Mouse (Mus musculus): Measurements from ENCODE around the gene Mr1. TPM values are rescaled to one million over a fixed set of nuclear protein-coding genes. Genes with fewer than 3 reads are reported as not detected.
"Not testable (repeated sequence)": the region's sequence is repeated elsewhere in the genome, so short reads cannot be mapped to it uniquely, and the experiment has no call there.

Gene Mr1
- 5.2 and 6.3 TPM in 2 replicates for polyA plus RNA-seq (2012; rRNA removed)

DNA sequence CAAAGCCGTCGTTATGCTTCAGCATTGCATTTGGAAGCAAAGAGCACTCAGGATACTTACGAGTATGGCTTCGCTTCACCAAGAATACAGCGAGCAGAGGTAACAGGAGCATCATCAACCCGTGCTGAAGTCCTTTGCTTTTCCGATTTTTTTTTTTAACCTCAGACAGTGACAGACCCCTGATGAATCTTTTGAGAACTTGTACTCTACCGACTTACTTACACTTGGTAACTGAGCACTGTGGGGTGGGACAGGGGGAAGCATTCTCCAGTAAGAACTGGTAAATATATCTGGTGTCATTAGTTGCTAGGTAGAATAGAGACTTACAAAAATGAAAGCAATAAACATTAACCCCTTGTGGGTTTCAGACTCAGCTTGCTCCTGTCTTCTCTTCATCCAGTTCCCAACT lies at the start of gene Mr1:
Gene Mr1, minus strand, starts transcription at position 243 of the 409 bp plus-strand sequence.
- peak in 1 of 2 experiments; percentile 52 for DNase-seq (ENCODE audit: extremely low spot score in 1 of 2, low spot score in 1 of 2)

DNA sequence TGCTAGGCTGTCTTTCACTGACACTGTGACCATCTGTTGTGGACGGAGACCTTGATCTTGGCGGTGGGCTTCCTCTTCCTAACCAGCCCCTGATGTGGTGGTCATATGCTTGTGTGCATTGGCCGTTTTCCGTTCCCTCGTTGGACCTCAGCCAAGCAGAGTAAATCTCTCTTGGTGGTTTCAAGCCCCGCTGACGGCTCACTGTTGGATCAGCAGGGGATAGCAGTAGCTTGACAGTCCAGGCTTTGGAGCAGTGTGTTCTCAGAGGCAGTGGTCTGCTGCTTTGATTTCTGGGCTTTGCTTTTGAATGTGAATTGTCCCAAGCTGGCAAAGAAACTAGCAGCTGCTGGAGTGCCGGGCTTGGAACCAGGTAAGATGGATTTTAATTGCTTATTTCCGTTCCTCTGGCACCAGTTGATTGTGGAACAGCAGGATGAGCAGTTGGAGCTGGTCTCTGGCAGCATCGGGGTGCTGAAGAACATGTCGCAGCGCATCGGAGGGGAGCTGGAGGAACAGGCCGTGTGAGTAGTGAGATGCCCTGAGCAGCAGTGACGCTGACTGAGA lies 46.3 kb upstream of the Mr1 start:
- peak in 1 of 2 experiments; percentile 11 for DNase-seq (ENCODE audit: extremely low spot score in 1 of 2, low spot score in 1 of 2)

DNA sequence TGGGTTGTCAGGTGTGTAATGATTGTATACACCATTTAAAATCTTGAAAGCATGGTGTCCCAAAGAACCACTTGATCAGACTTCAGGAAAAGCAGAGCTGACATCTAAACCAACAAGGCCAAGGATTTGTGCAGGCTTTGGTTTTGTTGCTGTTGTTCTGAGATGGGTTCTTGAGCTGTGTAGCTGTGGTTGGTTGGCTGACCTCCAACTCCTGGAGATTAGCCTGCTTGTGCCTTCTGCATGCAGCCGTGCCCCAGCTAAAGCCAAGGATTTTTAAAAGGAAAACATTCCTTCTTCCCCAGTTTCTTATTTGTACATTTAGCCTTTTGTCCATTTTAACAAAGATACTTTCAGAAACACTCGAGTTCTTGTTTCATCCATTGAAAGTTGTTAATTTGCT lies 45.1 kb upstream of the Mr1 start:
- no peak for DNase-seq (ENCODE audit: extremely low spot score in 1 of 2, low spot score in 1 of 2)

DNA sequence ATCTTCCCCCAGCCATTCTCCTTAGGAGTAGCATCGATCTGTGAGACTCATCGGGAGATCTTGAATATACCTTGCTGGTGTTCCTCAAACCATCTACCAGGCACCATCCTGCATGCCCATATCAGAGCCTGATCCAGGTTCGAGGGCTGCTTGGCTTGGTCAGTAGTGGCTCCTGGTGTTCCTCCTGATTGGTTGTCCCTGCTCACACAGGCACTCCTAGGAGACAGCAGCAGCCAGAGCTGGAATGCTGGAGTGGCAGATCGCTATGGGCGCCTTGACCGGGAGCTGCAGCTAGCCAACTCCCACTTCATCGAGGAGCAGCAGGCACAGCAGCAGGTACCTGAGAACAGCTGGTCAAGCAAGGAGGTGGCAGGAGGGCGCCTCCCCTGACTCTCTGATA lies 44.6 kb upstream of the Mr1 start:
- no peak for DNase-seq (ENCODE audit: extremely low spot score in 1 of 2, low spot score in 1 of 2)

DNA sequence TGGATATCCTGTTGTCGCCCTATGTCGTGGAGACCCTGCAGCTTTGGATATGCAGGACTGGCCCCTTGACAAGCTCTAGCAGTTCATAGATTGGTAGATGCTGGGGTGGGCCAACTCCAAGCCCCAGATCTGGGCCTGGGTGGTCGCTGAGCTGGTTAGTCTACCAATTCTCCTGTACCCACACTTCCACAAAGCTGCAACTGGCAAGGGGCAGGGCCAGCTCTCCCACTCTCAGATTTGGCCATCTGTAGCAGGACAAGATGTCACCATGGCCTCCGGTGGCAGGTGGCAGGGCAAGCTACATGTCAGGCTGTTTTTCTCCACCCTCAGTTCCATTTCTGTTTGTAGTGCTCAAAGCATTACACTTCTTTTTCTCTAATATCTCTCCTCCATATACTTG lies 42.0 kb upstream of the Mr1 start:
- DNase-seq (ENCODE audit: extremely low spot score in 1 of 2, low spot score in 1 of 2), result no peak

DNA sequence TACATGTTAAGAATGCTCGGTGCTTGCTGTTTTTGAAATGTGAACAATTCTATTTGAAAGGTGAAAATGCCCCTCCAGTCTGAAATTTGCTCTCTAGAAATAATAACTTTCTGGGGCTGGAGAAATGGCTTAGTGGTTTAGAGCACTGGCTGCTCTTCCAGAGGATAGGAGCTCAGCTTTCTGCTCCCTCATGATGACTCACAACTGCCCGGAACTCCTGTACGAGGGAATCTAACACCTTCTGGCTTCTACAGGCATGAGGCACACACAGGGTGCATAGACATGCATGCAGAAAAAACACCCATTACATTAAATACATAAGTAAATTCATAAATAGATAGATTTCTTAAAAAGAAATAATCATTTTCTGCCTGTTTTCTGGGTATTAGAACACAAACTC lies 37.6 kb upstream of the Mr1 start:
- DNase-seq (ENCODE audit: extremely low spot score in 1 of 2, low spot score in 1 of 2), result no peak

DNA sequence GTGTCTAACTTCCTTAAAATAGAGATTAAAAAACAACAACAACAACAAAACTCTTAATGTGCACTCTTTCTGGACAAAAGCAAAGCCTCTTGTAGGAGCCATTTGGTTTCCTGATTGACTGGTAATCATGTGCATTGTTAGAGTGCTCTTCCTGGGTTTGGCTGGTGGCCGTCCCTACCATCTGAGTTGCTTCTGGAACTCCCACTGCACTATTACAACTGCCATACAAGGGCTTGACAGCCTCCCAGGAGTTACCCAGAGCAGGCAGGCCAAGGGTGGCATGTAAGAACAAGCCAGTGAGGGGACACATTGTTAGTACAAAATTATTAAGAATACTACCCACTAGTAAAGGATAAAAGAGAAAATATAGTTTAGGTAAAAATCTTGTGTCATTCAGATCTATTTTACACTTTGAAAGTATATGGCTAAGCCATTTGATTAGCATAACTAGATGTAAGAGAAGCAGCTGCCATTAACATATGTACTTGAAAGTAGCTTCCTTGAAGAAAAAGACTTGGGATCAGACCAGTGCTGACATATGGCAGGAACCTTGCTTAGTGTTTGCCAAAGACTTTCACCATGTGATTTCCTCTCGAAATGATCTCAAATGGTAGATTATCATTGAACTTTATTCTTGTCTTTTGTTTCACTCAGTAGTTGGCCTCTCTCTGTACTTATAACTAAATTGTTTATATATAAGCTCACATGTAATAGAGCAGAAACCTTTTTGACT lies 31.7 kb upstream of the Mr1 start:
- DNase-seq (ENCODE audit: extremely low spot score in 1 of 2, low spot score in 1 of 2), result no peak

DNA sequence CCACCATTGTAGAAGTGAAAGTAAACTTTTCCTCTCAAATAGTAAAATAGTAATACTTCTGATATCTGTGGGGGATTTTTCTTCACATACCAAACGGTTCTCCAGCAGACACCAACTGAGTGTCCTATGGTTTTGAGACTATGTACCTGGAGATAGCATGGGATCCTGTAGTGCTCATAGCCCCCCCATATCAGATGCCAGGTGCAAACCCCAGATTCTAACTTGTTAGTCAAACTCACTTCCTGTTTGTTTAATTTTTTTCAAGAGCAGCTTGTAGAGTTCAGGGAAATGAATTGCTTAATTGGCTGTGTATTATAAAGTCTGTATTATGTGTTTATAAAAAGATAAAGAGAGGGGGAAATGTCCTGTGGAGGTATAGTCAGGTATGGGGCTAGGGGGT lies 27.8 kb upstream of the Mr1 start:
- no peak for DNase-seq (ENCODE audit: extremely low spot score in 1 of 2, low spot score in 1 of 2)

DNA sequence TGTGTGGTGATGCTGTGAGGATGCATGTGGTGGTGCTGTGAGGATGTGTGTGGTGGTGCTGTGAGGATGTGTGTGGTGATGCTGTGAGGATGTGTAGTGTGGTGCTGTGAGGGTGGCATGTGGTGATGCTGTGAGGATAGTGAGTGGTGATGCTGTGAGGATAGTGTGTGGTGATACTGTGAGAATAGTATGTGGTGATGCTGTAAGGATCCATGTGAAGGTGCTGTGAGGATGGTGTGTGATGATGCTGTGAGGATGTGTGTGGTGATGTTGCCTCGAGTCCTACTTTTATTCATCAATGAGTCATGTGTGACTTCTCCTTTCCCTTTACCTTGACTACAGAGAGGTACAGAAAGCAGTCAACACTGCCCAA lies 27.0 kb upstream of the Mr1 start:
- not testable (repeated sequence) for DNase-seq (ENCODE audit: extremely low spot score in 1 of 2, low spot score in 1 of 2)

DNA sequence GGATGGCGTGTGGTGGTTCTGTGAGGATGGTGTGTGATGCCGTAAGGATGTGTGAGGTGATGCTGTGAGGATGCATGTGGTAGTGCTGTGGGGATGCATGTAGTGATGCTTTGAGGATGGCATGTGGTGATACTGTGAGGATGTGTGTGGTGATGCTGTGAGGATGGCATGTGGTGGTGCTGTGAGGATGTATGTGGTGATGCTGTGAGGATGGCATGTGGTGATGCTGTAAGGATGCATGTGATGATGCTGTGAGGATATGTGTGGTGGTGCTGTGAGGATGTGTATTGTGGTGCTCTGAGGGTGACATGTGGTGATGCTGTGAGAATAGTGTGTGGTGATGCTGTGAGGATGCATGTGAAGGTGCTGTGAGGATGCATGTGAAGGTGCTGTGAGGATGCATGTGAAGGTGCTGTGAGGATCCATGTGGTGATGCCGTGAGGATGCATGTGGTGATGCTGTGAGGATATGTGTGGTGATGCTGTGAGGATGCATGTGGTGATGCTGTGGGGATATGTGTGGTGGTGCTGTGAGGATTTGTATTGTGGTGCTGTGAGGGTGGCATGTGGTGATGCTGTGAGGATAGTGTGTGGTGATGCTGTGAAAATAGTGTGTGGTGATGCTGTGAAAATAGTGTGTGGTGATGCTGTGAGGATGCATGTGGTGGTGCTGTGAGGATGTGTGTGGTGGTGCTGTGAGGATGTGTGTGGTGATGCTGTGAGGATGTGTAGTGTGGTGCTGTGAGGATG lies 26.5 kb upstream of the Mr1 start:
- no peak for DNase-seq (ENCODE audit: extremely low spot score in 1 of 2, low spot score in 1 of 2)

DNA sequence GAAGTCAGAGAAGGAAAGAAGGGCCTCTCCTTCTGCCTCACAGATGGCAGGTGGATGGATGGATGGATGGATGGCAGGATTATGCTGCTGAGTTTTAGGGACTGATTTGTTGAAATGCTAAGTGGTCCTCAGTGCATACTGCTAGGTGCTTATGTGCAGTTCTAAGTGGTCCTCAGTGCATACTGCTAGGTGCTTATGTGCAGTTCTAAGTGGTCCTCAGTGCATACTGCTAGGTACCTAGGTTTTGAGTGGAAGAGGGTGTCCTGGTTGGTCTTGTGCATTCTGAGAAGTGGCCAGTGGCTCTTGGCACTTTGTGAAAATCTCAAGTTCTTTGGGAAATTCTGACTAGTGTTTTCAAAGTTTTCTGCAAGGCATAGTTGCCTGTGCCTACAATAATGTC lies 23.3 kb upstream of the Mr1 start:
- DNase-seq (ENCODE audit: extremely low spot score in 1 of 2, low spot score in 1 of 2), result no peak

DNA sequence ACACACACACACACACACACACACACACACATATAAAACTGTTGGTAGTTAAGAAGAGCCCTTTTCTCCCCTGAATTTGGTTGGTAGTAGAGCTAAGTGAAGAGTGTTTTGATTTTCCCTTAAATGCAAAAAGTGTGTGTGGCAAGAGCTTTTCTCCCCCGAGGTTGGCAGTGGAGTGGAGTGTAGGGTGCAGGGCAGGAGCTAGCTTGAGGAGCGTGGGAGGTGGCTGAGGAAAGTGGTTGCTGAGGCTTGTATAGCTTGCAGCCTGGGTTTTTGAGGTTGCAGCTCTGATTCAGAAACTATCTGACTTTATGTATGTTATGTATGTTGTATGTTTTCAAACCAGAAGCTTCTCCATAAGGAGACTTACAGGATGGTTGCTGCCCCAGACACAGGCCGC lies 20.8 kb upstream of the Mr1 start:
- DNase-seq (ENCODE audit: extremely low spot score in 1 of 2, low spot score in 1 of 2), result peak in 1 of 2 experiments; percentile 70

DNA sequence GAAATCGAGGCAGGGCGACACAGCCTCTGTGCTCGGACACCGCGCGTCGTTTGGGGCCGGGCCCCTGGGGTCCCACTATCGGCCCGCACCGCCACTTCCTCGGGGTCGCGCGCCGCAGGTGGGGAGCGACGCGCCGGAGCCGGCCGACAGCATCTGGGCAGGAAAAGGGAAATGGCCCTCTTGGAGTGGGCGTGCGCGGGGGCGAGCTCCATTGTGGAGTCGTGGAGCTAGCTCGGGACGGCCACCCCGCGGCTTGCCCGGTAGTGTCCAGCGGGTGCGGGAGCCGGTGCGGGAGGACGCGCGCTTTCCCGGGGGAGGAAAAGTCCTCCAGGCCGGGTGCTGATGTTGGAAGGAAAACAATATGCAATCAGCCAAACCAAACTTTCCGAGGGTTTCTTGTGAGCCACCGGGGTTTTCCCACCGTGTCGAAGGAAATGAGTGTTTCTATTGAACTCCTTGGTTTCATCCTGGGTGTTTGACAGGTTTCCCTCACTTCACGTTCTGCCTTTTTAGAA lies 12.4 kb upstream of the Mr1 start:
- no peak for DNase-seq (ENCODE audit: extremely low spot score in 1 of 2, low spot score in 1 of 2)

DNA sequence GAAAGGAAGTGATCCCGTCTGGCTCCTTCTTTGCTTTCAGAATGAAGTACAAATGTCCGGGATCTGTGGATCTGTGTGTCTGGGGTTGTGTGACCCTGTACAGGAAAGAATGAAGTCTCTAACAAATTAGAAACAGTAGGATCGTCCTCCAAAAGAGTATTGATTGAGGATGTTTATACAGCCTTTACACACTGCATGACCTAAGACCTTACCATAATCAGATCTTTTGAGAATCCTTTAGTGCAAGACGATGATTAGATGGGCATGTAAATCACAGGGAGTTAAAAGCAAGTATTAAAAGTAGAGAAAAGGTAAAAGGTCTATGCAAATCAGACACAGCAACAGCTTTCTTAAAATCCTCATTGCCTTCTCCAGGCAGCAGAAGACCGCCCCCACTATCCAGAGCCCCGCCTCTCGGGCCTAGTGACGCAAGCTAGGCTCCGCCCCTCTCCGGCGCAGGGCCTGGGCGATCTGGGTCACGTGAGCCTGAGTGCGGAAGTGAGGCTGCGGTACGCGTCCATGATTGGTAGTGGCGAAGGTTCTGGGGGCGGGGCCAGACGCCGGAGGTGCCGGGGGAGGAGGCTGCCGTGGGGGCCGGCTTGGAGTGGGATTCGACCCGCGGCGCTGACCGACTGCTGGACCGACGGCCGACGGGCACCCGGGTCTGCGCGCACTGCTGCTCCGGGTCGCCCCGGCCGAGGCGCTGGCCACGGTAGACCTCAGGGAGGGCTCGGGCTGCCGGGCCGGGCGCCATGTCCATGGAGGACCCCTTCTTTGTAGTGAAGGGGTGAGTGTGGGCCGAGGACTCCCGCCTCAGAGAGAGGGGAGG lies 11.7 kb upstream of the Mr1 start, which contains the start of gene Stx6:
Gene Stx6, plus strand, starts transcription at position 575 of the 829 bp plus-strand sequence.
- peak; percentile 95 to 98 for DNase-seq (ENCODE audit: extremely low spot score in 1 of 2, low spot score in 1 of 2)

DNA sequence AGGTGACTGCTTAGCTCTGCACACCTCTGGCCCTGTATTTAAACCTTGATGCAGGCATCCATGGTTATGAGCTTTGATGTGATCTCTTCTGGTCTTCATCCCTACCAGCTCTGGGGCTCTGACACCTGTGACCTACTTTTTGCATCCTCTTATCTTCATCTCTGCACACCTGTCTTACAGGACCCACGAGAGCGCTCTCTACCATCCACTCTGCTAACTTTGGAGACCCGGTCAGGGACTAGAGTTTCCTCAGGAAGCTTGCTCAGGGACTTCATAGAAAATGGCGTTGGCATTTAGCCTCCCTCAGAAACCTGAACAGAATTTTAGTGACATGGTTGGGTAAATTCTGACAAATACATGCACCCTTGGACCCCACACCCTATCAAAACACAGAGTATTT lies 7.3 kb upstream of the Mr1 start:
- no peak for DNase-seq (ENCODE audit: extremely low spot score in 1 of 2, low spot score in 1 of 2)

DNA sequence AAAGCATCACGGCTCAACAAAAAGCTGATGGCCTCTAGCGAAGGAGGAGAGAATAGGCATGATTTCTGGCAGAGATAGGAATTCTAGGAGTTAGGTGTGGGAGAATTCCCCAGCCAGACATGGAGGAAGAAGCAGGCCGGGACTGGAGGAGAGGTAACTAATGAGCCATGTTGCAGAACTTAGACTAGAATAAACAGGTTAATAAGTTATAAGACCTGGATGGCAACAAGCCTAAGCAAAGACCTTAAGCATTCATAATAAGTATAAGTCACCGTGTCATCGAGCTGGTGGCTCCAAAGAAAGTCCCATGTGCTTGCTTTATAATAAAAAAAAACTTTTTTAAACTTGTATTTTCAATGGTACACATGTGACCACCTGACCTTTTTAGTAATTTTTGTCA lies 4.2 kb upstream of the Mr1 start:
- no peak for DNase-seq (ENCODE audit: extremely low spot score in 1 of 2, low spot score in 1 of 2)

DNA sequence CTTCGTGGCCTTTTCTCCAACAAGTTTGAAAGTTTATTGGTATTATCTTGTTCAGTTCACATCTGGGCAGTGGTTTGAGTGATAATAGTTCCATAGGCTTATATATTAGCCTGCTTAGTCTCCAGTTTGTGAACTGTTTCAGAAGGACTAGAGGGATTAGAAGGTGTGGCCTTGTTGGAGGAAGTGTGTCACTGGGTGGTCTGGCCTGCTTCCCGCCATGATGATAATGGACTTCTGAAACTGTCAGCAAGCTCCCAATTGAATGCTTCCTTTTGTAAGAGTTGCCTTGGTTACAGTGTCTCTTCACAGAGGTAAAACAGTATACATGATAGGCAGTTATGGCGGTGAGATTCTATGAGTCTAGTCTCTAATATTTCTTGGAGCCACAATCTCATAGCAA lies 2.8 kb upstream of the Mr1 start:
- DNase-seq (ENCODE audit: extremely low spot score in 1 of 2, low spot score in 1 of 2), result no peak

DNA sequence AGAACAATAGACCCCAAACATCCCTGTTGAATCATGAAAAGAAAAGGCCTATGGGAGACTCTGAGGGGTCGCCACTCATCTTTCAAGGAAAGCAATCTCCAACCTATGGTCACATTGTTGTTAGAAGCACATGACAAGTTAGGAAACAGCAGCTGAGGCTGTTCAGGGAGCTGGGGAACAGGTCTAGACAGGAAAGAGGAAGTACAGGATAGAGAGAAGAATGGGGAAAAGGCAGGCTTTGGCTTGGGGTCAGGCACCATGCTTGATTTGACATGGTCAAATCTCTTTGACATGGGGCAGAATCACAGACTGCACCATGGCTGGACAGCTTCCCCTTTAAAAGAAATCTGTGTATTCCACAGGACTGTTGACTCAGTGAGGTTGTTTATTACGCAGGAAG lies 614 bp upstream of the Mr1 start:
- DNase-seq (ENCODE audit: extremely low spot score in 1 of 2, low spot score in 1 of 2), result no peak

DNA sequence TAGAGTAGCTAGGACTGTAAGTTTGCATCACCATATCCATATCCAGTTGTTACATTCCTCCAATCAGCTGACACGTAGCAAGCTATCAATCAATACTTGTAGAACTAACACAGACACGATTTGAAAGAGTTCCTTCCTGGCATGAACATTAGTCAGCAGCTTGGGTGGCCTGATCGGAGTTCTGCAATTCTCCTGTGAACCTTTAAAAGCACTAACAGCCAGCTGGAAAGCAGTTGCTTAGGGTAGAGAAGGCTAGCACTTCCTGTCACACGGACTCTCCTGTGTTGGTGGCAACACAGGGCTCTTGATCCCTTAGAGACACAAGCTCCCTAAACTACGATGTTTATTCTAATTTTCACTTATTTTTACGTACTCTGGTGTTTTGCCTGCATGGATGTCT lies 994 bp downstream of the Mr1 start:
- DNase-seq (ENCODE audit: extremely low spot score in 1 of 2, low spot score in 1 of 2), result no peak

DNA sequence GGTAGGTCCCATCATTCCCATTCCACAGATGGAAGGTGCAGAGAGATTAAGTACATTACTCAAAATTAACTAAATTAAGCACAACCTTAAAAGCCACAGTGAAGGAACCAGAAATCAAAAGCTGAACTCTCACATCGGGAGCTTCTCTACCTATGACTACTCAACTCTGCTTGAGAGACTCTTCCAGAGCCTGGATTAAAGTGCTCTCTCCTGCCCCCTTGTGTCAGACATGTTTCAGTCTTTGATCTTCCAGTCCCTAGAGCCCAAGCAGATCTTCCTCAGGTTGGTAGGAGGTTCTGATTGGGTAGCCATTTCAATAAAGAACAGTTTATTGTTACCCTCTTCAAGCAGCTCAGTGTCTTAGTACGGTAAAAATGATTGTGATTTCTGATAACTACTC lies 6.5 kb downstream of the Mr1 start:
- DNase-seq (ENCODE audit: extremely low spot score in 1 of 2, low spot score in 1 of 2), result peak; percentile 18 to 88

DNA sequence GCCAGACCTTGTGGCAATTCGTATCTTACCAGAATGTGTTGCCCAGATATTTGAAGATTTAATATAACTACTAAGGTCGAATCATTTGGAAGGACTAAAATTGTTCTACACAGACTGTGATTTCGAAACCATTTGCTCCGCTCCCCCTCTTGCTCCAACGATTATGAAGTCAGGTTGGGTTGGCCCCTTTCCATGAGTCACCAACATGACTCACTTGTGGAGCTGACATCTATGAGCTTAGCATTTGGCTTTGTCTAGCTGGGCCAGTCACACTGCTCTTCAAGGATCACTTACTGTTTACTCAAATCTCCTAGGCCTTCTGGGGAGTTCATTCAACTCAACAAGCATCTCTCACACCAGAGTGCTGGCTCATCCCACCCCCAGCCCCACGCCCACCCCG lies 7.8 kb downstream of the Mr1 start:
- DNase-seq (ENCODE audit: extremely low spot score in 1 of 2, low spot score in 1 of 2), result no peak

Measured in frontal cortex, adult 2 months (tissue).